ENCODE assay signal across 33 mouse cellular contexts in the genomic region with DNA sequence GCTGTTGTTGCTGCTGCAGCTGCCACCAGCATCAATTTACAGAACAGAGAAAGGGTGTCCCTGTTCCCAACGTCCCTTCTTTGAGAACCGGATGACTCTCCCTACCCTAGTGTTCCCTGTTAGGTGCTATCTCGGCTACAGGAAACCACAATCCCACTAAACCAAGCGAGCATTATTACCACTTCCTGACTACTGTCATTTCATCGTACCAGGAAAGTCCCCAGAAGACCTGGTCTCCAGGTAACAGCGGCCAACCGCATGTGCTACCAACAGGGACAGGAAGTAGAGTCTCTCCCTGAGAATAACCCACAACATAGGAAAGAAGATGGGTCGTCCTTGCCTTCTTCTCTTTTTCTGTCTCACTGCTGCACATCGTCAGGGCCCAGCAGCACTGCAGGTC.
DNase-seq lines count a peak whose midpoint lies in the region; ATAC-seq lines count a peak whose summit lies in the region.
"Had no signal": no experiment of that assay in that cellular context is flagged by ENCODE, and none has a peak within 500 bp of the region (broad histone marks: within the 10 kb centered on the region; RNA-seq: fewer than 3 reads in every experiment).

No protein-coding gene starts in this region.

- H3K9ac ChIP-seq in liver, embryonic 12.5 days: no peak overlapping the region
- H3K9ac ChIP-seq: embryonic facial prominence, embryonic 13.5 days; forebrain, embryonic 15.5 days; heart, embryonic 15.5 days; hindbrain, embryonic 13.5 days; limb, embryonic 13.5 days; liver, postnatal 0 days; neural tube, embryonic 15.5 days; stomach, embryonic 15.5 days had no signal

- DNase-seq in CD4-positive helper T cell, adult 2 months (ENCODE audit: low read depth, low spot score): peak; percentile 62
- peak; percentile 61 for DNase-seq in thymus, postnatal 0 days (ENCODE audit: low spot score)
- no peak for DNase-seq in cerebellum, postnatal 14 days
- no peak for DNase-seq in left cerebral cortex, adult 11 months (ENCODE audit: low spot score)
- DNase-seq in cerebellum, adult 9-10 months: no peak
- DNase-seq: adrenal gland, postnatal 25 days; cerebellum, adult 18-20 months; cerebellum, postnatal 36 days; embryo, embryonic 11 days; gastrocnemius, adult 2 months; heart, postnatal 36 days; kidney, adult 11 months; kidney, postnatal 14 days; liver, postnatal 0 days; lung, postnatal 36 days; midbrain, embryonic 14.5 days; retina, postnatal 1 day; right cerebral cortex, postnatal 14 days had no signal

- no peak overlapping the region for H3K4me2 ChIP-seq in liver, embryonic 12.5 days
- H3K4me2 ChIP-seq: embryonic facial prominence, embryonic 13.5 days; forebrain, embryonic 15.5 days; heart, embryonic 15.5 days; hindbrain, embryonic 13.5 days; limb, embryonic 13.5 days; liver, embryonic 11.5 days; neural tube, embryonic 15.5 days; stomach, embryonic 15.5 days had no signal

- WGBS in liver, embryonic 12.5 days (ENCODE audit: insufficient replicate concordance): 22% methylated on average over 9 of the region's 9 CpGs

- peak; percentile 69 for ATAC-seq in CD4-positive, CD25-positive, alpha-beta regulatory T cell, adult 4 months
- ATAC-seq in hematopoietic stem cell, adult 5-6 weeks (replicated peaks in 1 of 2; ENCODE audit: insufficient read depth in 1 of 2, low FRiP score in 2 of 2, low TSS enrichment in 1 of 2, low read depth in 1 of 2, poor library complexity in 2 of 2, severe bottlenecking in 2 of 2): peak; percentile 32 to 77
- no peak for ATAC-seq in liver, embryonic 12.5 days
- ATAC-seq: forebrain, embryonic 15.5 days; liver, postnatal 0 days had no signal

- 0 out of 2 replicates have a peak, but pooled peaks cover 3% of the 10 kb centered on the region for H3K9me3 ChIP-seq in liver, embryonic 12.5 days (replicated peaks)
- H3K9me3 ChIP-seq: embryonic facial prominence, embryonic 13.5 days; forebrain, embryonic 10.5 days; forebrain, embryonic 15.5 days; heart, embryonic 10.5 days; heart, embryonic 15.5 days; hindbrain, embryonic 13.5 days; limb, embryonic 13.5 days; neural tube, embryonic 15.5 days; stomach, embryonic 15.5 days had no signal

- H3K4me1 ChIP-seq in liver, embryonic 12.5 days: no peaks in the 10 kb centered on the region
- H3K4me1 ChIP-seq: embryonic facial prominence, embryonic 13.5 days; forebrain, embryonic 10.5 days; heart, embryonic 10.5 days; heart, embryonic 15.5 days; limb, embryonic 13.5 days; stomach, embryonic 15.5 days had no signal

- H3K27me3 ChIP-seq in liver, embryonic 12.5 days (replicated peaks): no peaks in the 10 kb centered on the region
- H3K27me3 ChIP-seq: embryonic facial prominence, embryonic 13.5 days; forebrain, embryonic 15.5 days; heart, embryonic 15.5 days; hindbrain, embryonic 13.5 days; limb, embryonic 13.5 days; neural tube, embryonic 15.5 days; stomach, embryonic 15.5 days had no signal

- H3K36me3 ChIP-seq in liver, embryonic 12.5 days: no peaks in the 10 kb centered on the region
- H3K36me3 ChIP-seq: embryonic facial prominence, embryonic 13.5 days; forebrain, embryonic 10.5 days; forebrain, embryonic 15.5 days; G1E; heart, embryonic 10.5 days; heart, embryonic 15.5 days; hindbrain, embryonic 13.5 days; limb, embryonic 13.5 days; neural tube, embryonic 15.5 days; stomach, embryonic 15.5 days had no signal

- H3K4me3 ChIP-seq in liver, embryonic 12.5 days: no peak overlapping the region
- H3K4me3 ChIP-seq: embryonic facial prominence, embryonic 13.5 days; forebrain, embryonic 10.5 days; forebrain, embryonic 15.5 days; gastrocnemius, adult 2 months; heart, embryonic 10.5 days; heart, embryonic 15.5 days; hindbrain, embryonic 13.5 days; left cerebral cortex, adult 2 months; limb, embryonic 13.5 days; neural tube, embryonic 15.5 days; stomach, embryonic 15.5 days had no signal

- H3K27ac ChIP-seq in liver, embryonic 12.5 days: no peak overlapping the region
- H3K27ac ChIP-seq: embryonic facial prominence, embryonic 13.5 days; forebrain, embryonic 10.5 days; forebrain, embryonic 15.5 days; gastrocnemius, adult 2 months; heart, embryonic 10.5 days; heart, embryonic 15.5 days; hindbrain, embryonic 13.5 days; left cerebral cortex, adult 2 months; limb, embryonic 13.5 days; neural tube, embryonic 15.5 days; stomach, embryonic 15.5 days had no signal

Comparison
In these comparisons a context has a peak if more than half of its experiments do, and no peak if none do; other contexts are left out.
1. DNase-seq: peak in CD4-positive helper T cell, adult 2 months (single experiment) and thymus, postnatal 0 days (single experiment); none in cerebellum, postnatal 14 days (0 of 2), left cerebral cortex, adult 11 months (single experiment) and cerebellum, adult 9-10 months (single experiment).